Mouse (Mus musculus) cerebellum, postnatal 4 days (tissue): ENCODE results near the gene Plekhn1.

Experiments
- DNase-seq, 2 experiments: peaks; one replicate each; pipeline ENCODE4 v3.0.0; 2022; ENCODE audit warnings: low spot score in 2 of 2, mixed read lengths in 1 of 2

Gene Plekhn1

GRCm38 (mm10) chr4:156213134-156213533 lies 21.5 kb downstream of the Plekhn1 start:
- DNase-seq = no peak

DNA sequence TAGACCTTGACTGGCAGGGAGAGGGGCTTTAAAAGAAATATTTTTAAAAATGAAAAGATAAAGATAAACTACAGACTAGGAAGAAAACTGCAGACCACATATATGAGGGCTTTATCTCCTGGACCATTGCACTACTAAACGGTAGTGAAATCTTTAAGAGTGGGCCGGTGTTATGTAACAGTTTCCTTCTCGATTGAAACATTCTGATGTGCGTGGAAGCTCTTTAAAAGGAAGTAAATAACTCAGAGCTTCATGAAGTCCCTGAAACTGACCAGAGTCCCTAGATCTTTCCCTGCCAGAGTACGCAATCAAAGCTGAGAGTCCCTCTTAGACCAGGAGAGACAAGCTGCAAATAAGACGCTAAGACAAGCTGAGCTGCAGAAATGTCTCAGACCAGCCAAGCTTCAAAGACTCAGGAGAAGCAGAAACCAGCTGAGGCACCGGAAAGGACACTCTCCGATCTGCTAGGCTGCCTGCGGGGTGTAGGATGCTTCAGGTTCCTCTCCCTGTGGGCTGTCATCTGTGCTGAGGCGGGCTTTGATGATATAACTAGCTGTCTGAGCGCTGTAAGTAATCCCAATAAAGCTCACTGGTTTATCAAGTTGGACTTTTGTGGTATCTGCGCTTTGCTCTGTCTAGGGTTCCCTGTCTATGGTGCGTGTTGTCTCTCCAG lies 24.6 kb downstream of the Plekhn1 start:
- DNase-seq = no peak

DNA sequence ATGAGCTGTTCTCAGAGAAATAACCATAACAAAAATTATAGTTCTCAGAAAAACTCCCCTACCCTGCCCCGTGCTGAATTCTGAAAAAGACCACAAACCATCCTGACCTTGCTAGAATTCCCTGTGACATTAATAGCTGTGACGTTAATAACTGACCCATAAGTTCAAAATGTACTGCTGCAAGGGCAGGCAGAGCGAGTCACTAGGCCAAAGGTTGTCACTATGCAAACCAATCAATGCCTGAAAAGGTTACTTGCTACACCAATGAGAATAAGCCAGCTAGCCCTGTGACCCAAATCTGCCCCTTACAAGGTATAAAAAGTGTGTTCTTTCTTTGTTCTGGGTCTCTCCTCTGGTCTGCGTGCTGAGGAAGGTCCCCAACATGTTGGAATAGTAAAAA lies 25.8 kb downstream of the Plekhn1 start:
- no peak for DNase-seq

DNA sequence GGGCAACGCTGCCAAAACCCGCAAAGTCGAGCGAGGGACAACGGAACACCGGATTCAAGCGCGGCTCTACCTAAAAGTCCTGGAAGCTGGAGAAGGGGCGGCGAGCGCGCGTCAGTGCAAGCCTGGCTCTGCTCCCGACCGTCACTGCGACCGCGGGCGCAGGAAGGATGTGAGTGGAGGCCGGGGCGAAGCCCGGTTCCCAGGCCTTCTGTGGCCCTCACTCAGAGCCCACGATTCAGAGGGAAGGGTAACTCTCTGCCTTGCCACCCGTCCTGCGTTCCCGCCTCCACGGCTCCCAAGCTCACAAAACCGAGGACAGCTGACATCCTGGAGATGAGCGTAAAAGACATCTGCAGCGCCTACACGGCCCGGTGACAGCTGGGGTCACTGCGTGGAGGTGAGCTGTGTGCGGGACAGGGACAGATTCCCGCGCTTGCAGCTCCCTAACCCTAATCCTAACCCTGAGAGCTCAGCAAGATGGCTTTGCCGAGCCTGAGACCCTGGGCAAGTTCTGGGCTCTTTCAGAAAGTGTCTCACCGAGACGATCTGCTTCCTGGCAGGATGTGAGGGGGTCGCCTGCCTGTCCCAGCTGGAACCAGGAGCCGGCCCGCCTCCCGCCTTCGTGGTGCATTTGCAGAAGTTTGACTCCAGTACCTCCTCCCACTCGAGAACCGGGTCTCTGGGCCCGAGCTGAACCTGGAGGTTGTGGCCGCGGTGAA lies 31.1 kb downstream of the Plekhn1 start:
- DNase-seq = peak in 1 of 2 experiments; percentile 27

DNA sequence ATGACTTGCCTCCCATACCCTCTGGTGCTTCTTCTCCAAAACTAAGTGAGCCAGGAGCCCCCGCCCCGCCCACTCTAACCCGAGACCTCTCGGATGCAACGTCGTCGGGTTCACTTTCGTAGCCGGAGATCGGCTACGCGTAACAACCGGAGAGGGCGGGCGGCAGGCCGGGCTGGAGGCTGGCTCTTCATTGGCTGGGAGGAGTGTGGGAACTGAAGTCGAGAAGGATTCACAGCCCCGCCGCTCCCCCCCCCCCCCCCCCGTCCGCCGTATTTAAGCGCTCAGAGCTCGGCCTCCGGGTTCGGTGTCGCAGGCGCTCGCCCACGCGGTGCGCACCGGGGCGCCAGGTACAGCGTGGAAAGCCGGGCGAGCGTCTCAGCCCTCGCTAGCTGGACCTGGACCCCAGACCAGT lies 31.6 kb downstream of the Plekhn1 start, which contains the start of gene AW011738:
Gene AW011738, plus strand, starts transcription at position 304 of the 412 bp plus-strand sequence.
- peak in 1 of 2 experiments; percentile 52 for DNase-seq

GRCm38 (mm10) chr4:156202462-156202893 lies 32.2 kb downstream of the Plekhn1 start:
- DNase-seq = no peak

DNA sequence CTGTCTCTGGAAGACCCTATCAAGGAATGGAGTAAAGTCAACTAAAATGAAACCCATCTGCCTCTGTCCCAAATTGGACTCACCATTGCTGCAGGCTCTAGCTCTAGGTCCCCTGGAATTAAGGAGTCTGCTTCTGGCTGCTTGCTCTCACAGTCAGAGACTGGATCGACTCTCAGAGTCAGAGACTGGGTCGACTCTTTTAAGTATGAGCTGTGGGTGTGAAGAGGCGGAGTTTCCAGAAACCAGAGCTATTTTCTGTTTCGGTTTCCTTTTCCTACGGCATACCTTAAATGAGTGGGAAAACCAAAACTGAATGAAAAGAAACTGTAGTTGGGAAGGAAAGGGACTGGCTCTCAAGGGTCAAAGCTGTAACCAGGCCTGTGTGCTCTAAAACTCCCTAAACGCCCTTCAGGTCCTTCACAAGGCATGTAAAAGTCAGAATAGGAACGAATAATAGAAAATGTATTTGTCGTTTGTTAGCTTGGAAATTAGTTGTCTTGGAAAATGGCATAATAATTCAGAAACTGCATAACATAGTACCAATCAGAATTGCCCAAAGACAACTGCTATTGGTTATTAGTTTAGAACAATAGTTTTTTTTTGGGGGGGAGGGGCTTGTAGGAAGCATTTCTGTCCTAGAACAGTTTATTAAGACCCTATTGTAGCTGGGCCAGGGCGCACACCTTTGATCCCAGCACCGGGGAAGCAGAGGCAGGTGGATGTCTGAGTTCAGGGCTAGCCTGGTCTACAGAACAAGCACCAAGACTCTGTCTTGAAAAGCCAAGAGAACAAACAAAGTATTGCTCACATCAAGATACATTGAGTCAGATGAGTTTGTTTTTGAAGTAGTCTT lies 33.8 kb downstream of the Plekhn1 start, which contains the start of gene Isg15:
Gene Isg15, minus strand, starts transcription at position 196 of the 853 bp plus-strand sequence.
- no peak for DNase-seq

DNA sequence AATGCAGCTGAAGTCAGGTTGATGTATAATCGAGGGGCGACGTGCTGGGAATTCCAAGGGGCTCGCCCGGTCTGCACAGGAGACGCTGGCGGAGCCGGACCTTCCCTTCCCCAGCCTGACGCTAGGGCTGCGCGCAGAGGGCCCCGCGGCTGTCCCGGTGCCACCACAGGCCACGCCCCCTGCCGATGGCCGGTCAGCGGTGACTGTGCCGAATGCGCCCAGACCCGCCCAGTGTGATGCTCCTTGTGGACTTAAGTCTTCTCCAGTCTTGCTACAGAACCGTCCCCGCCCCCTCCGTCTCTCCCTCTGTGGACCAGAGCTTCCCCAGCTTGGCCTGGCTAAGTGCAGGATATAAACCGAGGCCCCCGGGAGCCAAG lies 36.8 kb downstream of the Plekhn1 start:
- DNase-seq = peak; percentile 74 to 87

DNA sequence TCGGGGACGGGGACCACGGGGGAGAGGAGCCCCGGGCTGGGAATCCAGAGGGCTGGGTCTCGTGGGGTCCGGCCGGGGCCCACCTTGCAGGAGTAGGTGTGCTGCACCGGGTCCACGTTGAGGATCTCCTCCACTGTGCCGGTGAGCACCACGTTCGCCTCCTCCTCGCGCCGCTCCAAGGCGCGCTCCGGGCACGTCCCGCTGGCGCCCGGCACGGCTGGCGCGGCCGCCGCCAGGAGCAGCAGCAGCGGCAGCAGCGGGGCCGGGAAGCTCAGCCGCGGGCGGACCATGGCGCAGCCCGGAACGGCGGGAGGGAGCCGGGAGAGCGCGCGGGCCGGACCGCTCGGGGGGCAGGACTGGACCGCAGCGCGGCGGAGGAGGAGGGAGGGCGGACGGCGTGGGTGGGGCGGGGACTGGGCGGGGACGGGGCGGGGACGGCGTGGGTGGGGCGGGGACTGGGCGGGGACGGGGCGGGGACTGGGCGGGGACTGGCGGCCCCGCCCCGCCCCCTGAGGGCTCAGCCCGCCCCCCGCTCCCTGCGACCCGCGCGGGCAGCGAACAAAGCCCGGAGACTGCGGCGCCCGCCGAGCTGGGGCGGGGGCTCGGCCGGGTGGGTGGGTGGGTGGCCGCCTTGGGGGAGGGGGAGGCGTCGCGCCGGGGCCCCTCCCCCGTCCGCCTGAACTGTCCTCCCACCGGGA lies 37.4 kb downstream of the Plekhn1 start, which contains the start of gene Agrn:
Gene Agrn, minus strand, starts transcription at position 358 of the 698 bp plus-strand sequence.
- DNase-seq = peak in 1 of 2 experiments; percentile 69

GRCm38 (mm10) chr4:156195927-156196870 lies 38.5 kb downstream of the Plekhn1 start:
- DNase-seq = peak in 1 of 2 experiments; percentile 44

DNA sequence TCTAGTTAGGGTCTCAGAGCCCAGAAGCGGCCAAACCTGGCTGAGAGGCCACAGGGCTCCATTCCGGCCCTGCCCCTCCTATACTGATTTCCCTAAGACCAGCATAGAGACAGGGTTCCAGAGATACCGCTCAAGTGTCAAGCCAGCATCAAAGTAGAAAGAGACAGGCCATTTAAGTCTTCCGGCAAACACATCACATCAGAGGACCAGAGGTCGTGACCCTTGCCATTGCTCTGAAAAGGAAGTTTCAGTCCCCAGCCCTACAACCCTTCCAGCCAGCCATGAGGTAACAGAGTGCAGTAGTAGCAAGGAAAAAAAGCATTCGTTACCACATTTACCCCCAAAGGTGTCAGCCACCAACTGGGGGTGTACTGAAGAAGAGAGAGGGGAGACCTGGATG lies 40.3 kb downstream of the Plekhn1 start:
- no peak for DNase-seq

DNA sequence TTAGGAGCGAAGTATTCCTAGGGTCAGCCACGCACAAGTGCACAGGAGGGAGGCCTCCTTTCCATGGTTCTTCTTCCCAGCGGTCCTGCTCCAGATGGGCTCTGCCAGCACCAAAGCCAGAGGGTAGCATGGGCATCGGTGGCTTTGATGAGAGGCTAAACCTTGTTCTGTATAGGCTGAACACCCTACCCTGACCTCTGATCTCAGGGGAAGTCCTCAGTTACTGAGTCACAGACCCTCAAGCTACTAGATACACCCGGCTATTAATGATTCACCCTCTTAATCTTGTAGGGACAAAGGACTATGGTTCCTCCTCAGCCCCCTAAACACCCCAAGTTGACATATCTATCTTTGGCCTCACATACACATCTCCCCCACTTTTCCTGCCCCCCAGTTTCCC lies 40.8 kb downstream of the Plekhn1 start:
- no peak for DNase-seq

DNA sequence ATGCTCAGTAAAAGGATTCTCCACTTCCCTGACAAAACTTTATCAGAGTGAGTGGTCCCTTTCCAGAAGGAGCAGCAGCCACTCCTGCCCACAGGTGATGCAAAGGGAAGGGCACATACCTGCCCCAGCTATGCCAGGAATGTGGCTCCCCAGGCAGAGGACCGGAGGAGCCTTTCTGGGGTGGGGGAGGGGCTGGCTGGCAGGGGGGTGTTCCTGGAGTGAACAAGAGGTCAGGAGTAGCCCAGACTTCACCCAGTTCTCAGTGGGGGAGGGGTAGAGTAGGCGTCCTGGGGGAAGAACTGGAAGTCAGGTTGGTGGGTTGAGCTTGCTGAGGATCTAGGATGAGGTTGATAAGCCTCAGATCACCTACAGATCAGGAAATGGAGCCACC lies 41.5 kb downstream of the Plekhn1 start:
- no peak for DNase-seq

DNA sequence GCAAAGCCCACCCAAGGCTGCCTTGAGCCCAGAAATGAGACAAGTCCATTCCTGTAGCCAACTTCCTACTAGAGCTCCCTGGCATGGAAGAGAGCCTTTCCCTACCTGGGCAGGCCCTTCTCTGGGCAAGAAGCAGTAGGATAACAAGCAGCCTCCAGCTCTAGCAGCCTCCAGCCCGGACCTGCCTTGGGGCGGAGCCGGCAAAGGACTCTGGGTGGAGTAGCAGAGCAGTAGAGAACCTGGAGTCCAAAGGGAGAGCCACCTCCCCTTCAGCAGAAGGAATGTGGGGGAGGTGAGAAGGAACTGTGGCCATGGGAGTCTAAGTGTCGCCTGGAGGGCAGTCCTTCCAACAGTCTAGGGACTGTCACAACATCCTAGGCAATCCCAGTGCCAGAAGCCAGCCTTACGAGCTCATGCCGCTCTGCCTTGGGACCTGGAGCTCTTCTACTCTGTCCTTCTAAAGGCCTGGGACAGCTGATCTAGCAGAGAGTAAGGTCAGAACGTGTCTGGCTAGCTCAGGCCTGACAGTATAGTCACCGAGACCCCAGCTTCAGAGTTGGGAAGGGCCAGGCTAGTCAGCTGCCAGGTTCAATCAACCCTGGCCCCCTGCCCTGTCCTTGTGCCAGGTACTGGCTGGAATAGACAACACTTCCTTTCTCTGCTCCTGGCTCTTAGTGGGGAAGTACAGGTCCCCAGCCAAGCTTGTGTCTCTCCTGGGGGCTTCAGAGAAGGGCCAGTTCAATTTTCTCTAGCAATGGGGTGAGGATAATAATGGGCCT lies 42.0 kb downstream of the Plekhn1 start:
- DNase-seq = peak in 1 of 2 experiments; percentile 72

DNA sequence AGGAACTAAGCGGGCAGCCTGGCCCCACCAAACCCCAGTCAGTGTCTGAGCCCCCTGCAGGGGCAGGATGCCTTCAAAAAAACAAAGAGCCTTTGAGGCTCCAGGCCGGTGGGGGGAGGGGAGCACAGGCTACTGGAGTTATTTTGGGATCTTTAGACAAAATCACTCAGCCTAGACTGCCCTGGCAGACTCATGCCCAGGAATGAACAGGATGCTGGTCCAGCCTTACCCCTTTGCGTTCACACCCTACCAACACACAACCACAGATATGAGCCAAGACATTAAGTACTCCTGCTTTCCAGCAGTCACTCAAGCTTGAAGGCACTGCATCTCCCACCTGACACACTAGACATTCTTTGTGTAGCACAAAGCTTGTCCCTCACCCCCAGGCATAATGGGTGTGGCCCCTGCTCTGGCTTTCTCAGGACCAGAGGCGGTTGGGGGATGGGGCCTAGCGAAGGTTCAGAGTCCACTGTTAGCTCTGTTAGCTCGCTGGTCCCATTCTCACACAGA lies 45.8 kb downstream of the Plekhn1 start:
- peak in 1 of 2 experiments; percentile 53 for DNase-seq

- no peak for DNase-seq
Observed at GRCm38 (mm10) chr4:156188162-156188810, 46.4 kb downstream of the Plekhn1 start.

DNA sequence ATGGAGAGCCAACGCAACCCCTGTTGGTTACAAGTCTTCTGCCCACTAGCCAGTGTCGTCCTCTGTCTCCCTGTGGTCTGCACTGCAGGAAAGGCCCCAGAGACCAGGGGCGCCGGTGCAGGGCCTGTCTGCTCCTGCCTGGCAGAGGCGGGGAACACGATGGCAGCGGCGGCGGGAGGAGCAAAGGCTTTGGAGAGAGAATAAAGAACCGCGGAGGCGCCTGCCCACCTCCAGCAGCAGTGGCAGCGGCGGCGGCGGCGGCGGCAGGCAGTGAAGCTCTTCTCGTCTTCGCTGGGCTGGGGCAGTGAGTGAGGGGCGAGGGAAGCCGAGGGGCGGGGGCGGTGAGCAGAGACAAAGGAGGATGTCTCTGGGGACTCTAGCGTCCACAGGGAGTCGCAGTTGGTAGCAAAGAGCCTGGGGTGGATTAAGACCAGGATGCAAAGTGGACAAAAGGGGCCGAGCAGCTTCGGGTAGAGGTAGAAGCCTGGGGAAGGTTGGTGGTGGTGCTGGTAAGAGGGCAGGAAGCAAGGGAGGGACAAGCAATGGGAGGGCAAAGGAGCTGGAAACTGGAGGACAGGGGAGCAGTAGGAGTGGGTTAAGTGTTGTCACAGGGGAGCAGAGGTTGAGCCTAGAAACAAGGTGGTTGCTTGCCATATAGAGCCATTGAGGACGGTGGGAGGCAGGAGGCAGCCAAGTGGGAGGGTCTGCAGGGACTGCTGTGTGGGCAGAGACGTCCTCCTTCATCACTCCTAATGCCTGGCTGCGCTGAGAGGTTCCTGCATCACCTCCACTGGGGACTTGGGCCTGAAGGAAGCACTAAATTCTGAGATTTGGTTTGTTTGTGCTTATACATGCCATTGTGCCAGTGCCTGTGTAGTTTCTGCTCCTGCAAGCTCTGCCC lies 48.5 kb downstream of the Plekhn1 start:
- DNase-seq = peak in 1 of 2 experiments; percentile 51
